Mouse (Mus musculus) intestine, postnatal 0 days (tissue): Measurements from ENCODE around the gene Gapdhs. TPM values are rescaled to one million over a fixed set of nuclear protein-coding genes. Genes with fewer than 3 reads are reported as not detected.
"Not testable (repeated sequence)": the region's sequence is repeated elsewhere in the genome, so short reads cannot be mapped to it uniquely, and the experiment has no call there.

Experiments
- ATAC-seq: fragments of 200-750 bp; cut with Nextera tagmentation; 2 replicates; pipeline ENCODE4 v1.8.0; 2017; ENCODE audit warnings: mild to moderate bottlenecking, moderate TSS enrichment, moderate library complexity
- H3K27ac ChIP-seq: fragments of 300-500 bp; sonication (generic); 2 replicates; pipeline ENCODE4 v1.5.1; 2014; ENCODE audit warnings: mild to moderate bottlenecking, low read depth, low read length, moderate library complexity
- H3K27me3 ChIP-seq: fragments of 300-500 bp; sonication (generic); replicated peaks from 2 replicates; pipeline ENCODE4 v1.6.1; 2014; ENCODE audit warnings: low read length, mixed read lengths; ENCODE audit not compliant: control insufficient read depth, insufficient read depth
- H3K36me3 ChIP-seq: fragments of 300-500 bp; sonication (generic); 2 replicates; pipeline ENCODE4 v1.6.1; 2014; ENCODE audit warnings: mild to moderate bottlenecking, moderate library complexity; ENCODE audit not compliant: control insufficient read depth, insufficient read depth
- H3K4me1 ChIP-seq: fragments of 300-500 bp; sonication (generic); replicated peaks from 2 replicates; pipeline ENCODE4 v1.6.1; 2014; ENCODE audit warnings: antibody characterized with exemption, low read length, mixed read lengths; ENCODE audit not compliant: control insufficient read depth, insufficient read depth
- H3K4me2 ChIP-seq: fragments of 300-500 bp; sonication (generic); replicated peaks from 2 replicates; pipeline ENCODE4 v1.6.1; 2014; ENCODE audit warnings: low read depth, mild to moderate bottlenecking, moderate library complexity
- H3K4me3 ChIP-seq: fragments of 300-500 bp; sonication (generic); 2 replicates; pipeline ENCODE4 v1.5.1; 2014; ENCODE audit warnings: low read depth, low read length
- H3K9ac ChIP-seq: fragments of 300-500 bp; sonication (generic); 2 replicates; pipeline ENCODE4 v1.6.1; 2014; ENCODE audit warnings: mild to moderate bottlenecking, low read depth, low read length
- H3K9me3 ChIP-seq: fragments of 300-500 bp; sonication (generic); 2 replicates; pipeline ENCODE4 v1.6.1; 2016; ENCODE audit warnings: mixed run types; ENCODE audit not compliant: control insufficient read depth
- CTCF ChIP-seq: sonication (generic); IDR thresholded peaks from 2 replicates; pipeline ENCODE4 v1.5.1; 2016; ENCODE audit warnings: low read depth, mild to moderate bottlenecking, control low read depth, antibody characterized with exemption, moderate library complexity
- WGBS: fragments of 180-500 bp; shearing (Covaris S2); extraction: QIAGEN DNeasy Blood & Tissue Kit; methylation state at CpG from one replicate; pipeline ENCODE4 v1.1.7; 2014; 5-methylcytosine and 5-hydroxymethylcytosine counted together
- polyA plus RNA-seq: library from polyadenylated mRNA; unstranded; fragments of >200 nt; fragmentation: Nextera tagmentation; extraction: Ambion mirVana; gene quantifications from 2 replicates; pipeline ENCODE4 v1.2.1, GENCODE M21; 2015

Gapdhs gene
- polyA plus RNA-seq = not detected in 2 replicates

GRCm38 (mm10) chr7:30743617-30744016, at the start of gene Gapdhs:
Gene Gapdhs, minus strand, starts transcription at chr7:30743681.
- H3K27ac ChIP-seq, H3K4me3 ChIP-seq, H3K36me3 ChIP-seq, H3K9ac ChIP-seq, H3K4me2 ChIP-seq, ATAC-seq, H3K4me1 ChIP-seq, H3K9me3 ChIP-seq, H3K27me3 ChIP-seq: not testable (repeated sequence)
- WGBS = no CpG with 5 or more reads among the region's 4 CpGs

DNA sequence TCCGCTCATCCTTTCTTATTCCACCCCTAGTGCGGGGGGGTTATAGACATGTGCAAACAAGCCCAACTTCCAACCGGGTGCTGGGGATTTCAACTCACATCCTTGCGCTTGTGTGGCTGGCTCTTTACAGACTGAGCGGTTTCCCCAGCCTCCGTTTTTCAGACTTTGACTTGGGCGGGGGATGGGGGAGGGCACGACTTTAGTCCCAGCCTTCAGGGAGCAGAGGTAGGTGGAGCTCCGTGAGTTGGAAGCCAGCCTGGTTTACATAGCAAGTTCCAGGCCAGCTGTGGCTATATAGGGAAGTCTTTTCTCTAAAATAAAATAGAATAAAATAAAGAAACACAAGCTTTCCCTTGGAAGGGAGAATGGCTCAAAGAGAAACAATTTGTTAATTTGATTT, 48.4 kb upstream of the Gapdhs start:
- TF ChIP-seq CTCF = no peak
- Histone ChIP-seq H3K36me3 (no peaks in the 10 kb centered on the region), H3K9ac (no peak overlapping the region), H3K4me3 (no peak overlapping the region), H3K9me3 (no peaks in the 10 kb centered on the region), H3K4me2 (no peak overlapping the region), H3K27me3 (no peaks in the 10 kb centered on the region), H3K27ac (no peak overlapping the region), H3K4me1 (no peaks in the 10 kb centered on the region)
- 18% methylated on average over 9 of the region's 9 CpGs for WGBS
- ATAC-seq = peak; percentile 35; the same call in 1 of the 2 replicates

GRCm38 (mm10) chr7:30790141-30790540, 46.7 kb upstream of the Gapdhs start:
- WGBS = 64% methylated on average over 10 of the region's 10 CpGs
- no peak for TF ChIP-seq CTCF
- Histone ChIP-seq H3K4me2 (no peak overlapping the region), H3K27ac (no peak overlapping the region), H3K4me3 (no peak overlapping the region), H3K27me3 (no peaks in the 10 kb centered on the region), H3K9ac (no peak overlapping the region), H3K4me1 (0 out of 2 replicates have a peak, but pooled peaks cover under 1% of the 10 kb centered on the region), H3K36me3 (no peaks in the 10 kb centered on the region), H3K9me3 (no peaks in the 10 kb centered on the region)
- ATAC-seq = no peak

GRCm38 (mm10) chr7:30787377-30788022, 44.0 kb upstream of the Gapdhs start, which contains the start of gene Krtdap:
Gene Krtdap, plus strand, starts transcription at chr7:30787896.
- Histone ChIP-seq H3K4me1 (0 out of 2 replicates have a peak, but pooled peaks cover 5% of the 10 kb centered on the region), H3K27me3 (no peaks in the 10 kb centered on the region), H3K4me2 (no peak within 1 kb of the TSS), H3K4me3 (no peak within 1 kb of the TSS), H3K36me3 (no peaks in the 10 kb centered on the region), H3K9ac (no peak within 1 kb of the TSS), H3K9me3 (no peaks in the 10 kb centered on the region), H3K27ac (no peak within 1 kb of the TSS)
- TF ChIP-seq CTCF = no peak
- 58% methylated on average over 15 of the region's 15 CpGs for WGBS
- ATAC-seq = no peak

- WGBS = 68% methylated on average over 13 of the region's 13 CpGs
Observed at GRCm38 (mm10) chr7:30785721-30786546, 42.5 kb upstream of the Gapdhs start.

DNA sequence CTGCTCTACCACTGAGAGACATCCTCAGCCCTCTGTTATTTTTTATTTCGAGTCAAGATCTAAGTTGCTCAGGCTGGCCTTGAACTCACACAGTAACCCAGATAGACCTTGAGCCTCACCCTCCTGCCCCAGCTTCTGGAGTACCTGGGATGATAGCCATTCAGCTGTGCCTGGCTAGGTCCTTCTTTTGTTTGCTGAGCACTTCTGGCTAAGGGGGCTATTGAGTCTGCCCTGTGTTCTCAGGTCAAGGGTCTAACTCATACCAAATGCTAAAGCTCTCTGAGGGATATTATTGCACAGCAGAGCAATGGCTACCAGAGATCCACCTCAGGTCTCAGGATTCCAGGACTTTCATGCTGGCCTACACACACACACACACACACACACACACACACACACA, 41.7 kb upstream of the Gapdhs start:
- Histone ChIP-seq H3K36me3 (no peaks in the 10 kb centered on the region), H3K9me3 (no peaks in the 10 kb centered on the region), H3K4me2 (no peak overlapping the region), H3K27ac (no peak overlapping the region), H3K9ac (no peak overlapping the region), H3K27me3 (no peaks in the 10 kb centered on the region), H3K4me1 (0 out of 2 replicates have a peak, but pooled peaks cover 5% of the 10 kb centered on the region), H3K4me3 (no peak overlapping the region)
- 26% methylated on average over 1 of the region's 1 CpGs for WGBS
- no peak for ATAC-seq
- no peak for TF ChIP-seq CTCF

More at GRCm38 (mm10) chr7:30785721-30786546, 42.5 kb upstream of the Gapdhs start:
- Histone ChIP-seq H3K4me3 (no peak overlapping the region), H3K9ac (no peak overlapping the region), H3K27ac (no peak overlapping the region), H3K9me3 (no peaks in the 10 kb centered on the region), H3K4me2 (no peak overlapping the region), H3K4me1 (0 out of 2 replicates have a peak, but pooled peaks cover 5% of the 10 kb centered on the region), H3K27me3 (no peaks in the 10 kb centered on the region), H3K36me3 (no peaks in the 10 kb centered on the region)
- TF ChIP-seq CTCF = no peak
- ATAC-seq = no peak
